Comparison of ENCODE assay signal across 16 mouse cellular contexts in genomic region chr13:44232716-44233051, GRCm38 (mm10).
DNase-seq lines count a peak whose midpoint lies in the region; ATAC-seq and TF ChIP-seq lines count a peak whose summit lies in the region.
"Had no signal": no experiment of that assay in that cellular context is flagged by ENCODE, and none has a peak within 500 bp of the region (broad histone marks: within the 10 kb centered on the region; RNA-seq: fewer than 3 reads in every experiment).

No protein-coding gene starts in this region.

- no peak overlapping the region for H3K4me2 ChIP-seq in embryonic facial prominence, embryonic 11.5 days (ENCODE audit: low read depth, low read length)
- peak overlapping the region; percentile 27; the same call in 1 of the 2 replicates for H3K4me2 ChIP-seq in forebrain, embryonic 14.5 days (ENCODE audit: low read length)
- H3K4me2 ChIP-seq in midbrain, embryonic 13.5 days (replicated peaks) = 0 out of 2 replicates have a peak overlapping the region, but pooled peaks have one; percentile 22
- H3K4me2 ChIP-seq: heart, embryonic 12.5 days; hindbrain, embryonic 13.5 days; limb, embryonic 15.5 days; lung, embryonic 14.5 days had no signal

- TF ChIP-seq CTCF in layer of hippocampus, adult 2 months (conservative IDR thresholded peaks at IDR 0.05) = no peak

- H3K9ac ChIP-seq in embryonic facial prominence, embryonic 11.5 days (replicated peaks; ENCODE audit: low read length) = 0 out of 2 replicates have a peak overlapping the region, but pooled peaks have one; percentile 32
- H3K9ac ChIP-seq in forebrain, embryonic 14.5 days (ENCODE audit: low read length) = no peak overlapping the region
- no peak overlapping the region for H3K9ac ChIP-seq in midbrain, embryonic 13.5 days (replicated peaks)
- H3K9ac ChIP-seq: heart, embryonic 12.5 days; hindbrain, embryonic 13.5 days; limb, embryonic 15.5 days; lung, embryonic 14.5 days had no signal

- H3K36me3 ChIP-seq in embryonic facial prominence, embryonic 11.5 days (replicated peaks; ENCODE audit: control insufficient read depth, insufficient read depth, low read depth, low read length) = no peaks in the 10 kb centered on the region
- H3K36me3 ChIP-seq in forebrain, embryonic 14.5 days (ENCODE audit: control insufficient read depth, insufficient read depth, low read length) = no peaks in the 10 kb centered on the region
- H3K36me3 ChIP-seq in midbrain, embryonic 13.5 days = no peaks in the 10 kb centered on the region
- H3K36me3 ChIP-seq: heart, embryonic 12.5 days; hindbrain, embryonic 13.5 days; limb, embryonic 15.5 days had no signal

- peak overlapping the region; percentile 18; the same call in 1 of the 2 replicates for H3K4me3 ChIP-seq in layer of hippocampus, adult 2 months
- no peak overlapping the region for H3K4me3 ChIP-seq in embryonic facial prominence, embryonic 11.5 days (ENCODE audit: low read depth, low read length)
- no peak overlapping the region for H3K4me3 ChIP-seq in forebrain, embryonic 14.5 days (ENCODE audit: low read depth, low read length)
- no peak overlapping the region for H3K4me3 ChIP-seq in midbrain, embryonic 13.5 days (replicated peaks)
- H3K4me3 ChIP-seq: heart, embryonic 12.5 days; hindbrain, embryonic 13.5 days; limb, embryonic 15.5 days had no signal

- no peaks in the 10 kb centered on the region for H3K27me3 ChIP-seq in embryonic facial prominence, embryonic 11.5 days (ENCODE audit: control insufficient read depth, insufficient read depth, low read length)
- no peaks in the 10 kb centered on the region for H3K27me3 ChIP-seq in forebrain, embryonic 14.5 days (replicated peaks; ENCODE audit: control insufficient read depth, insufficient read depth, low read length)
- H3K27me3 ChIP-seq in midbrain, embryonic 13.5 days = peaks cover 33% of the 10 kb centered on the region
- H3K27me3 ChIP-seq: heart, embryonic 12.5 days; limb, embryonic 15.5 days had no signal

- H3K27ac ChIP-seq in layer of hippocampus, adult 2 months = peak overlapping the region; percentile 82
- H3K27ac ChIP-seq in embryonic facial prominence, embryonic 11.5 days (replicated peaks; ENCODE audit: low read depth, low read length) = no peak overlapping the region
- peak overlapping the region; percentile 58; the same call in 1 of the 2 replicates for H3K27ac ChIP-seq in forebrain, embryonic 14.5 days (ENCODE audit: low read depth, low read length)
- peak overlapping the region; percentile 69 for H3K27ac ChIP-seq in midbrain, embryonic 13.5 days
- H3K27ac ChIP-seq: hindbrain, embryonic 13.5 days had no signal

- H3K4me1 ChIP-seq in embryonic facial prominence, embryonic 11.5 days (ENCODE audit: control insufficient read depth, insufficient read depth, low read length) = peaks cover 8% of the 10 kb centered on the region; the same call in 1 of the 2 replicates
- H3K4me1 ChIP-seq in forebrain, embryonic 14.5 days (ENCODE audit: control insufficient read depth, insufficient read depth, low read length) = peaks cover 41% of the 10 kb centered on the region
- peaks cover 49% of the 10 kb centered on the region for H3K4me1 ChIP-seq in midbrain, embryonic 13.5 days (replicated peaks)

- 67% methylated on average over 6 of the region's 6 CpGs for WGBS in embryonic facial prominence, embryonic 11.5 days
- 14% methylated on average over 6 of the region's 6 CpGs for whole genome bisulfite sequencing in forebrain, embryonic 14.5 days
- WGBS in midbrain, embryonic 13.5 days = 33% methylated on average over 6 of the region's 6 CpGs

- H3K9me3 ChIP-seq in embryonic facial prominence, embryonic 11.5 days (replicated peaks; ENCODE audit: control insufficient read depth, low read length) = no peaks in the 10 kb centered on the region
- no peaks in the 10 kb centered on the region for H3K9me3 ChIP-seq in forebrain, embryonic 14.5 days (replicated peaks; ENCODE audit: control insufficient read depth, low read length)
- no peaks in the 10 kb centered on the region for H3K9me3 ChIP-seq in midbrain, embryonic 13.5 days
- H3K9me3 ChIP-seq: heart, embryonic 12.5 days; hindbrain, embryonic 13.5 days; limb, embryonic 15.5 days had no signal

- 0 out of 2 replicates have a peak, but pooled peaks have one; percentile 20 for ATAC-seq in embryonic facial prominence, embryonic 11.5 days (replicated peaks; ENCODE audit: insufficient number of reproducible peaks, low FRiP score, low TSS enrichment, low read depth)
- ATAC-seq in forebrain, embryonic 14.5 days = no peak
- no peak for ATAC-seq in midbrain, embryonic 13.5 days
- ATAC-seq: intestine, postnatal 0 days had no signal

- no peak for DNase-seq in layer of hippocampus, adult 2 months (ENCODE audit: low spot score in 2 of 2)
- no peak for DNase-seq in layer of hippocampus, adult 9-11 months
- DNase-seq in embryonic facial prominence, embryonic 11.5 days (ENCODE audit: low spot score) = no peak
- DNase-seq in forebrain, embryonic 14.5 days (ENCODE audit: low spot score) = no peak
- no peak for DNase-seq in kidney, postnatal 36 days
- no peak for DNase-seq in Muller cell, postnatal 12 days (ENCODE audit: inconsistent ontology term)
- DNase-seq in ovary, postnatal 36 days (ENCODE audit: low spot score) = no peak
- DNase-seq: cerebellum, postnatal 25 days; gastrocnemius, postnatal 14 days; kidney, postnatal 10 days; lung, embryonic 14.5 days had no signal
